17 mouse cellular contexts compared by ENCODE assay signal in the genomic region with DNA sequence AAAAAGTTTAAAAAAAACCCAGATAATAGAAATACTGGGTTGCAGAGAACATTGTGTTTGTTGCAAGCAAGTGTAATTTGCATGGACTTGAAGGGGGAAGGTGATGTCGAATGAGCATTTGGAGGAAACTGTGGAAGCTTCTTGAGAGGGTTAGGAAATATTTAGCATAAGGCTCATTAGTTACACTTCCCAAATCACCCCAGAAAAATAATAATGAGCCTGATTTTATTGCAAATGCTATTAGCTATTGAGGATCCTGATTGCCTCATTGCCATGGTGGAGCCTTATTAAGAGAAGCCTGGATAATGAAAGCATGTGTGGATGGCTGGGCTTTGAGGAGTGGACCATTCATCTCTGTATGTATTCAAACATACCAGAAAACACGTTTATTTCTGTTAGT.
"Had no signal": no experiment of that assay in that cellular context is flagged by ENCODE, and none has a peak within 500 bp of the region (broad histone marks: within the 10 kb centered on the region; RNA-seq: fewer than 3 reads in every experiment).

No protein-coding gene starts in this region.

- H3K9me3 ChIP-seq: neural tube, embryonic 13.5 days had no signal

- H3K9ac ChIP-seq: lung, embryonic 14.5 days; neural tube, embryonic 13.5 days had no signal

- H3K27me3 ChIP-seq: neural tube, embryonic 13.5 days had no signal

- H3K36me3 ChIP-seq: neural tube, embryonic 13.5 days had no signal

- H3K4me2 ChIP-seq: lung, embryonic 14.5 days; midbrain, embryonic 11.5 days; neural tube, embryonic 13.5 days had no signal

- DNase-seq: lung, adult 18-20 months; lung, embryonic 14.5 days; lung, postnatal 10 days; lung, postnatal 4 days; midbrain, embryonic 14.5 days; retina, postnatal 1 day; right cerebral cortex, adult 18-20 months; right cerebral cortex, postnatal 25 days; right cerebral cortex, postnatal 4 days; spleen, adult 18-20 months; thymus, adult 18-20 months; thymus, postnatal 14 days; thymus, postnatal 36 days had no signal

- H3K4me1 ChIP-seq: neural tube, embryonic 13.5 days had no signal

- H3K27ac ChIP-seq: neural tube, embryonic 13.5 days had no signal

- ATAC-seq: midbrain, embryonic 16.5 days had no signal

- H3K4me3 ChIP-seq: myocyte; neural tube, embryonic 13.5 days had no signal
